Mouse (Mus musculus) MEL (cell line): ENCODE data around the gene Fa2h. TPM values are rescaled to one million over a fixed set of nuclear protein-coding genes. Genes with fewer than 3 reads are reported as not detected.

Source experiments
- DNase-seq: peaks from one replicate; pipeline ENCODE4 v3.0.0; 2011; ENCODE audit warnings: low read depth, low spot score
- H3K27ac ChIP-seq: 2 replicates; pipeline ENCODE4 v1.5.1; 2012; ENCODE audit warnings: low read depth, mild to moderate bottlenecking, control low read depth, low read length, moderate library complexity; ENCODE audit not compliant: control insufficient read depth
- H3K27me3 ChIP-seq, 2 experiments: fragments of 150-350 bp in 1 of 2; sonication (generic) in 1 of 2; 2 replicates each; pipeline ENCODE4 v1.6.1; 2012; ENCODE audit warnings: low read length in 2 of 2, mild to moderate bottlenecking in 2 of 2, improper control_type of control experiment in 1 of 2, moderate library complexity in 1 of 2; ENCODE audit not compliant: insufficient read depth in 2 of 2, control insufficient read depth in 1 of 2
- H3K36me3 ChIP-seq, 2 experiments: 2 replicates each; pipeline ENCODE4 v1.6.1; 2012 to 2014; ENCODE audit warnings: low read length in 2 of 2, improper control_type of control experiment in 1 of 2, inconsistent platforms in 1 of 2, mild to moderate bottlenecking in 1 of 2; ENCODE audit not compliant: insufficient read depth in 2 of 2, control insufficient read depth in 1 of 2
- H3K4me1 ChIP-seq, 2 experiments: fragments of 150-350 bp in 1 of 2; sonication (generic) in 1 of 2; 2 replicates each; pipeline ENCODE4 v1.6.1; 2012; ENCODE audit warnings: low read length in 2 of 2, improper control_type of control experiment in 1 of 2, mild to moderate bottlenecking in 1 of 2; ENCODE audit not compliant: insufficient read depth in 2 of 2, control insufficient read depth in 1 of 2
- H3K4me3 ChIP-seq, 2 experiments: fragments of 150-350 bp in 1 of 2; sonication (generic) in 1 of 2; 2 replicates each; pipeline ENCODE4 v1.5.1; 2012; ENCODE audit warnings: low read depth in 2 of 2, low read length in 2 of 2, mild to moderate bottlenecking in 2 of 2, moderate library complexity in 2 of 2, control low read depth in 1 of 2, improper control_type of control experiment in 1 of 2; ENCODE audit not compliant: control insufficient read depth in 1 of 2, insufficient read depth in 1 of 2
- H3K79me2 ChIP-seq: 2 replicates; pipeline ENCODE4 v1.6.1; 2012; ENCODE audit warnings: mild to moderate bottlenecking, low read length, moderate library complexity; ENCODE audit not compliant: control insufficient read depth, poor library complexity, insufficient read depth
- H3K9ac ChIP-seq: 2 replicates; pipeline ENCODE4 v1.6.1; 2012; ENCODE audit warnings: low read depth, mild to moderate bottlenecking, control low read depth, low read length, moderate library complexity; ENCODE audit not compliant: control insufficient read depth, poor library complexity, severe bottlenecking
- H3K9me3 ChIP-seq: fragments of 150-350 bp; sonication (generic); replicated peaks from 2 replicates; pipeline ENCODE4 v1.6.1; 2012; ENCODE audit warnings: mild to moderate bottlenecking, low read length, improper control_type of control experiment, moderate library complexity; ENCODE audit not compliant: insufficient read depth
- BHLHE40 ChIP-seq: IDR thresholded peaks from 2 replicates; pipeline ENCODE4 v1.6.1; 2012; ENCODE audit warnings: low read depth, mild to moderate bottlenecking, inconsistent platforms, low read length, improper control_type of control experiment, borderline replicate concordance
- CHD1 ChIP-seq: IDR thresholded peaks from 2 replicates; pipeline ENCODE4 v1.6.1; 2012; ENCODE audit warnings: low read depth, mild to moderate bottlenecking, inconsistent platforms, low read length, improper control_type of control experiment
- CHD2 ChIP-seq: IDR thresholded peaks from 2 replicates; pipeline ENCODE4 v1.6.1; 2011; ENCODE audit warnings: low read length, improper control_type of control experiment
- CTCF ChIP-seq, 3 experiments: IDR thresholded peaks in 2 of 3; conservative IDR thresholded peaks in 1 of 3; 2 replicates each; pipeline ENCODE4 v1.5.1; 2011 to 2012; ENCODE audit warnings: low read length in 3 of 3, low read depth in 2 of 3, mild to moderate bottlenecking in 2 of 3, improper control_type of control experiment in 1 of 3, inconsistent platforms in 1 of 3, mixed read lengths in 1 of 3, moderate library complexity in 1 of 3; ENCODE audit not compliant: control insufficient read depth in 1 of 3, insufficient read depth in 1 of 3, poor library complexity in 1 of 3, severe bottlenecking in 1 of 3
- ETS1 ChIP-seq: IDR thresholded peaks from 2 replicates; pipeline ENCODE4 v1.6.1; 2012; ENCODE audit warnings: low read depth, mild to moderate bottlenecking, inconsistent platforms, low read length, improper control_type of control experiment, moderate library complexity
- GATA1 ChIP-seq: IDR thresholded peaks from 2 replicates; pipeline ENCODE4 v1.6.1; 2011; ENCODE audit warnings: low read depth, low read length, improper control_type of control experiment
- JUND ChIP-seq: IDR thresholded peaks from 2 replicates; pipeline ENCODE4 v1.6.1; 2011; ENCODE audit warnings: low read depth, mild to moderate bottlenecking, improper control_type of control experiment, low read length
- KAT2A ChIP-seq: conservative IDR thresholded peaks from 2 replicates; pipeline ENCODE4 v1.6.1; 2012; ENCODE audit warnings: low read depth, low read length, improper control_type of control experiment, inconsistent platforms
- MAZ ChIP-seq: IDR thresholded peaks from 2 replicates; pipeline ENCODE4 v1.6.1; 2012; ENCODE audit warnings: low read depth, mild to moderate bottlenecking, inconsistent platforms, low read length, improper control_type of control experiment
- MEF2A ChIP-seq: IDR thresholded peaks from 2 replicates; pipeline ENCODE4 v1.6.1; 2014; ENCODE audit warnings: low read depth, mild to moderate bottlenecking, inconsistent platforms, low read length, improper control_type of control experiment; ENCODE audit not compliant: poor library complexity, insufficient replicate concordance, severe bottlenecking; ENCODE audit errors: extremely low read depth
- MXI1 ChIP-seq: IDR thresholded peaks from 2 replicates; pipeline ENCODE4 v1.6.1; 2011; ENCODE audit warnings: mild to moderate bottlenecking, low read depth, low read length, improper control_type of control experiment
- MYB ChIP-seq: IDR thresholded peaks from 2 replicates; pipeline ENCODE4 v1.6.1; 2011; ENCODE audit warnings: mild to moderate bottlenecking, low read depth, low read length, improper control_type of control experiment
- MYC ChIP-seq: IDR thresholded peaks from 2 replicates; pipeline ENCODE4 v1.6.1; 2011; ENCODE audit warnings: low read depth, mild to moderate bottlenecking, low read length, improper control_type of control experiment, moderate library complexity
- NELFE ChIP-seq: IDR thresholded peaks from 2 replicates; pipeline ENCODE4 v1.6.1; 2011; ENCODE audit warnings: low read depth, low read length, improper control_type of control experiment
- NRF1 ChIP-seq: IDR thresholded peaks from 2 replicates; pipeline ENCODE4 v1.6.1; 2014; ENCODE audit warnings: low read depth, mild to moderate bottlenecking, inconsistent platforms, low read length, improper control_type of control experiment, moderate library complexity; ENCODE audit not compliant: poor library complexity, insufficient read depth, severe bottlenecking
- RCOR1 ChIP-seq: IDR thresholded peaks from 2 replicates; pipeline ENCODE4 v1.6.1; 2012; ENCODE audit warnings: low read depth, mild to moderate bottlenecking, inconsistent platforms, low read length, improper control_type of control experiment
- SIN3A ChIP-seq: IDR thresholded peaks from 2 replicates; pipeline ENCODE4 v1.6.1; 2012; ENCODE audit warnings: low read length, improper control_type of control experiment, inconsistent platforms
- USF1 ChIP-seq: IDR thresholded peaks from 2 replicates; pipeline ENCODE4 v1.6.1; 2014; ENCODE audit warnings: low read depth, mild to moderate bottlenecking, inconsistent platforms, low read length, improper control_type of control experiment, moderate library complexity
- ZMIZ1 ChIP-seq: IDR thresholded peaks from 2 replicates; pipeline ENCODE4 v1.6.1; 2012; ENCODE audit warnings: low read depth, mild to moderate bottlenecking, inconsistent platforms, low read length, improper control_type of control experiment, moderate library complexity
- polyA plus RNA-seq, 2 experiments: library from polyadenylated mRNA; stranded (reverse) in 1 of 2; unstranded in 1 of 2; fragments of >175 nt in 1 of 2; fragments of >200 nt in 1 of 2; gene quantifications; 2 replicates each; pipeline versions ENCODE4 v1.2.1 to v1.2.4; 2012; ENCODE audit warnings: low replicate concordance in 2 of 2, low read depth in 1 of 2; ENCODE audit not compliant: insufficient read length in 2 of 2, insufficient read depth in 1 of 2, missing spikeins in 1 of 2
- total RNA-seq: library from RNA; depleted of rRNA; stranded (reverse); fragments of 300-350 nt; gene quantifications from 2 replicates; pipeline ENCODE4 v1.2.3, GENCODE M21; 2012

The Fa2h gene
- total and polyA plus RNA-seq, 3 experiments = not detected

- Histone ChIP-seq H3K36me3 (no peaks in the 10 kb centered on the region), H3K27me3 (peaks cover 3 to 16% of the 10 kb centered on the region in 2 experiments), H3K4me1 (no peaks in the 10 kb centered on the region), H3K27ac (no peak overlapping the region), H3K9me3 (no peaks in the 10 kb centered on the region), H3K79me2 (no peaks in the 10 kb centered on the region), H3K4me3 (no peak overlapping the region), H3K9ac (no peak overlapping the region)
- DNase-seq = no peak
- no peak for TF ChIP-seq RCOR1
- TF ChIP-seq USF1 = no peak
- no peak for TF ChIP-seq CHD2
- no peak for TF ChIP-seq NRF1
- no peak for TF ChIP-seq CTCF (IDR thresholded peaks at IDR 0.05 in 2 of 3, conservative IDR thresholded peaks at IDR 0.05 in 1 of 3; ENCODE audit: control insufficient read depth in 1 of 3, insufficient read depth in 1 of 3, low read depth in 2 of 3, low read length in 3 of 3, poor library complexity in 1 of 3, severe bottlenecking in 1 of 3)
- TF ChIP-seq MEF2A = no peak
- no peak for TF ChIP-seq NELFE
- no peak for TF ChIP-seq MYC
- no peak for TF ChIP-seq JUND
These were observed 26.9 kb downstream of the Fa2h start for GRCm38 (mm10) chr8:111366610-111367234.

GRCm38 (mm10) chr8:111363489-111363888 is 30.1 kb downstream of the Fa2h start:
- Histone ChIP-seq H3K4me1 (no peaks in the 10 kb centered on the region), H3K4me3 (no peak overlapping the region), H3K27me3 (peaks cover 3 to 16% of the 10 kb centered on the region in 2 experiments), H3K27ac (no peak overlapping the region), H3K9me3 (no peaks in the 10 kb centered on the region), H3K79me2 (no peaks in the 10 kb centered on the region), H3K36me3 (no peaks in the 10 kb centered on the region), H3K9ac (no peak overlapping the region)
- no peak for TF ChIP-seq NELFE
- TF ChIP-seq CTCF (IDR thresholded peaks at IDR 0.05 in 2 of 3, conservative IDR thresholded peaks at IDR 0.05 in 1 of 3; ENCODE audit: control insufficient read depth in 1 of 3, insufficient read depth in 1 of 3, low read depth in 2 of 3, low read length in 3 of 3, poor library complexity in 1 of 3, severe bottlenecking in 1 of 3) = no peak
- TF ChIP-seq ETS1 = no peak
- no peak for TF ChIP-seq ZMIZ1
- TF ChIP-seq MEF2A = no peak
- TF ChIP-seq CHD1 = no peak
- TF ChIP-seq MYC = no peak
- TF ChIP-seq SIN3A = no peak
- no peak for TF ChIP-seq MAZ
- TF ChIP-seq GATA1 = no peak
- no peak for TF ChIP-seq MYB
- no peak for TF ChIP-seq BHLHE40
- no peak for TF ChIP-seq MXI1
- TF ChIP-seq KAT2A = no peak
- no peak for DNase-seq
